Mouse (Mus musculus): ENCODE data around the gene 1700047I17Rik2. TPM values are rescaled to one million over a fixed set of nuclear protein-coding genes. Genes with fewer than 3 reads are reported as not detected.
"Not testable (repeated sequence)": the region's sequence is repeated elsewhere in the genome, so short reads cannot be mapped to it uniquely, and the experiment has no call there.

The 1700047I17Rik2 gene
- polyA plus RNA-seq (2014; fragmentation: Nextera tagmentation; extraction: Ambion mirVana) = 2.2 and 4.5 TPM in 2 replicates

DNA sequence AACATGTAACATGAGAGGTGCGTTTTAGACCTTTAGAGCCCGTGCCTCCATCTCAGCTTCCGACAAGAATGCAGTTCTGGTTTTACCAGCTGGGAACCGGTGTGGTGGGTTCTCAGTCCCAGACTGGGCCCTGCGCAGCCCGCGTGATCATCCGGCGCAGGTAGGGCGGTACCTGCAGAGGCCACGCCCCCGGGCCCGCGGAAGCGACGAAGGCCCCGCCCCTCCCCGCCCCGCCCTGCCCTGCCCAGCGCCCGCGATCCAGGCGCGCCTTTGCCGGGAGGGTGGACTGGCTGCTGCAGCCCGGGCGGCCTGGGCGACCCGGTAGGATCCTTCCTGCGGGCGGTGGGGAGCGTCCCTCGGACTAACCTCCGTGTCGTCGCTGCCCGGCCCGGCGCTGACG is at the start of gene 1700047I17Rik2:
Gene 1700047I17Rik2 (plus strand): TSS at position 287 of the 400 bp plus-strand sequence.
- ATAC-seq (ENCODE audit: insufficient number of reproducible peaks, insufficient read depth, low FRiP score, low read depth) = peak; percentile 98

DNA sequence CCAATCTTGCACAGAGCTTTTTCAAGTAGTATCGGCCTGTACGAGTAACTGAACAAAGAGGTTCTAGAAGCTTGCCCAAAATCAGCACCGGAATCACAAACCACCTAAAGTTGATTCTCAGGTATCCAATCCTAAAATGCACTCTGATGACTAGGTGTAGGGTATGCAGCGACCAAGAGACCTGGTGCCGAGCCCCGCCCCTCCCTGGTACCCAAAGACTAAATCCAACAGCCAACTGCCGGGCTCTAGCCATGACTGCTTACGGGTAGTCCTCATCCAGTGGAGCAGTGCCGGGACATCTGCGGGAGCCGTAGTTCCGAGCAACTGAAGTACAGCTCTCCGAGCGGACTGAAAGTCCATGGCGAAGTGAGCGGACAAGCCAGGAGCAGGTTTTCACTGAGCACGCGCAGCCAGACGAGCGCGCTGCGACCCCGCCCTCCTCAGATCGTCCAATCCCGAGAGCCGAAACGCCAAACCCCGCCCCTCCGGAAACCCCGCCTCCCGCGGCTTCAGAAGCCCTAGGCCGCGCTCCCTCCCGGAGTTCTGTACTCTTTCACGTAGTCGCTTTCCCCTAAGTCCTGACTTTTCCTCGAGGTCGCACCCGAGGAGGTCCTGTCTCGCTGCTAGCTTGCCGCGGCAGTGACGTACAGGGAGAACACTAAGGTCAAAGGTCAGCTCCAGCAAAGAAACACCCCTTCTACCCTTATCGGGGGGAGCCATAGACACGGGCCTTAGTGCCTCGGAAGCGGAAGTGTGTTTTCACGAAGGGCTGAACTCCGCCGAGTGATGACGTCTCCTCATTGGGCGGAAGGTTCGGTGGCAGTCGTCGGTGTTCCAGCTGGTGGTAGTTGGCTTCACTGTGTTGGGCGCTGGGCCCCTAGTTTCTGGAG is 44.6 kb upstream of the 1700047I17Rik2 start, which contains the start of gene Srp54b:
Gene Srp54b (plus strand): TSS at position 546 of the 890 bp plus-strand sequence.
- not testable (repeated sequence) for H3K9ac ChIP-seq (replicated peaks; ENCODE audit: low read depth, low read length); H3K36me3 ChIP-seq (ENCODE audit: control insufficient read depth, insufficient read depth, low read length); H3K27me3 ChIP-seq (ENCODE audit: control insufficient read depth, insufficient read depth, low read length); H3K4me3 ChIP-seq (ENCODE audit: low read depth, low read length); H3K4me2 ChIP-seq (replicated peaks; ENCODE audit: low read depth, low read length); H3K27ac ChIP-seq (ENCODE audit: low read length); H3K4me1 ChIP-seq (ENCODE audit: control insufficient read depth, insufficient read depth, low read length); H3K9me3 ChIP-seq (ENCODE audit: control insufficient read depth, low read depth, low read length)
- WGBS = no CpG with 5 or more reads among the region's 57 CpGs
- ATAC-seq (ENCODE audit: insufficient number of reproducible peaks, insufficient read depth, low FRiP score, low read depth) = peak; percentile 98

More for the DNA sequence above, at the start of gene 1700047I17Rik2:
- no CpG with 5 or more reads among the region's 40 CpGs for WGBS
- H3K27me3 ChIP-seq (ENCODE audit: control insufficient read depth, insufficient read depth, low read length); H3K4me2 ChIP-seq (replicated peaks; ENCODE audit: low read depth, low read length); H3K4me3 ChIP-seq (ENCODE audit: low read depth, low read length); H3K36me3 ChIP-seq (ENCODE audit: control insufficient read depth, insufficient read depth, low read length); H3K9ac ChIP-seq (replicated peaks; ENCODE audit: low read depth, low read length); H3K27ac ChIP-seq (ENCODE audit: low read length); H3K9me3 ChIP-seq (ENCODE audit: control insufficient read depth, low read depth, low read length); H3K4me1 ChIP-seq (ENCODE audit: control insufficient read depth, insufficient read depth, low read length): not testable (repeated sequence)

DNA sequence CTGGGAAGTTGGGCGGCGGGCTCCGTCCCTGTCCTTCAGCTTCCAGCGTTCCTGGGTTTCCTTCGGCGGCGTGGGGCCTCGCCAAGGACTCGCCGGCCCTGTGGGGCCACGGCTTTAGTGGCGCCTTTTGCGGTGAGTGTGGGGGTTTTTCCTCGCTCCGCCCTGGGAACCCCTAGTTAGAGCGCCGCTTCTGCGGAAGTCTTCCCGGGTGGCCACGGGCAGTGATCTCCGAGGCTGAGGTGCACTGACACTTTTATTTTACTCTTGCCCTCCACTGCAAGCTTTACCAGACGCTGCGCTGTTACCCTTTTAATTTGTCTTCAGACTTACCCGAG is 44.0 kb upstream of the 1700047I17Rik2 start:
- not testable (repeated sequence) for H3K36me3 ChIP-seq (ENCODE audit: control insufficient read depth, insufficient read depth, low read length); H3K4me1 ChIP-seq (ENCODE audit: control insufficient read depth, insufficient read depth, low read length); H3K9ac ChIP-seq (replicated peaks; ENCODE audit: low read depth, low read length); H3K27ac ChIP-seq (ENCODE audit: low read length); H3K4me2 ChIP-seq (replicated peaks; ENCODE audit: low read depth, low read length); H3K27me3 ChIP-seq (ENCODE audit: control insufficient read depth, insufficient read depth, low read length); H3K9me3 ChIP-seq (ENCODE audit: control insufficient read depth, low read depth, low read length); H3K4me3 ChIP-seq (ENCODE audit: low read depth, low read length)
- ATAC-seq (ENCODE audit: insufficient number of reproducible peaks, insufficient read depth, low FRiP score, low read depth) = peak; percentile 33; the same call in 1 of the 2 replicates
- 0% methylated on average over 8 of the region's 24 CpGs for WGBS

DNA sequence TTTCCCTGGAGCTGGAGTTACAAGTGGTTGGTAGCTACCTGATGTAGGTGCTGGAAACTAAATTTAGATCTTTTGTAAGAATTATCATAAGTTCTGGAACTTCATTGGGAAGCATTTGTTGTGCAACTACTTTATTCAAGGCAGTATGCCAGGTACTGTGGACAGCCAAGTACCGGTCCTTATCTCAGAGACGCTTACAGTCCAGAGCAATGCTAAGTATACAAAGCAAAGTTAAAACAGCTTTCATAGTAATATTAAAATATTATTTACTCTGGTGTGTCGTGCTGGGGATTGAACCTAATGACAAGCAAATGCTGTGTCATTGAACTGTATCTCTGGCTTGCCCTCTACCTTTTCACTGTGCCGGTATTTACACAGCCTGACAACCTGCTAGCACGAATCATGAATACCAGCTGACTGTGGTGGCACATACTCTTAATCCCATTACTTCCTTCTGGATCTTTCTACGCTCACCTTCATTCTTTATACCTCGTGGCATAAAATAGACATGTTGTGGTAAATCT is 32.3 kb upstream of the 1700047I17Rik2 start:
- no CpG with 5 or more reads among the region's 7 CpGs for WGBS
- H3K27ac ChIP-seq (ENCODE audit: low read length); H3K27me3 ChIP-seq (ENCODE audit: control insufficient read depth, insufficient read depth, low read length); H3K4me2 ChIP-seq (replicated peaks; ENCODE audit: low read depth, low read length); H3K4me3 ChIP-seq (ENCODE audit: low read depth, low read length); H3K9me3 ChIP-seq (ENCODE audit: control insufficient read depth, low read depth, low read length); H3K36me3 ChIP-seq (ENCODE audit: control insufficient read depth, insufficient read depth, low read length); H3K4me1 ChIP-seq (ENCODE audit: control insufficient read depth, insufficient read depth, low read length); H3K9ac ChIP-seq (replicated peaks; ENCODE audit: low read depth, low read length); ATAC-seq (ENCODE audit: insufficient number of reproducible peaks, insufficient read depth, low FRiP score, low read depth): not testable (repeated sequence)

DNA sequence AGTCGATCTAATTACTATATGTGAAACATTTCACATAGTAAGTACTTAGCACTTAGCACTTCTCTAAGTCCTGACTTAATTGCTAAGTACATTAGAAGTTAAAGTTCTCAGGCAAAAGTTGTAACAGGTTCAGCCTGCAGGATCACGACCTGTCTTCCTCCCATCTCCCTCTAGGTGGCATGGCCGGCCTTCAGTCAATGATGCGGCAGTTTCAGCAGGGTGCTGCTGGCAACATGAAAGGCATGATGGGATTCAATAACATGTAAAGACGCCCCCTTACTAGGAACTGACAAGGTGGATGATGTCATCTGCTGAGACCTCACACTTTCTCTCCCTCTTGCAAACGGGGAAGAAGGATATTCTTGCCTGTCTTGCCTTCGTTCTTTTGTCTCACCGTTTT is 11.7 kb upstream of the 1700047I17Rik2 start:
- not testable (repeated sequence) for H3K27ac ChIP-seq (ENCODE audit: low read length); H3K4me1 ChIP-seq (ENCODE audit: control insufficient read depth, insufficient read depth, low read length); H3K4me2 ChIP-seq (replicated peaks; ENCODE audit: low read depth, low read length); H3K9ac ChIP-seq (replicated peaks; ENCODE audit: low read depth, low read length); H3K4me3 ChIP-seq (ENCODE audit: low read depth, low read length); H3K9me3 ChIP-seq (ENCODE audit: control insufficient read depth, low read depth, low read length); ATAC-seq (ENCODE audit: insufficient number of reproducible peaks, insufficient read depth, low FRiP score, low read depth); H3K27me3 ChIP-seq (ENCODE audit: control insufficient read depth, insufficient read depth, low read length); H3K36me3 ChIP-seq (ENCODE audit: control insufficient read depth, insufficient read depth, low read length)
- no CpG with 5 or more reads among the region's 8 CpGs for WGBS

DNA sequence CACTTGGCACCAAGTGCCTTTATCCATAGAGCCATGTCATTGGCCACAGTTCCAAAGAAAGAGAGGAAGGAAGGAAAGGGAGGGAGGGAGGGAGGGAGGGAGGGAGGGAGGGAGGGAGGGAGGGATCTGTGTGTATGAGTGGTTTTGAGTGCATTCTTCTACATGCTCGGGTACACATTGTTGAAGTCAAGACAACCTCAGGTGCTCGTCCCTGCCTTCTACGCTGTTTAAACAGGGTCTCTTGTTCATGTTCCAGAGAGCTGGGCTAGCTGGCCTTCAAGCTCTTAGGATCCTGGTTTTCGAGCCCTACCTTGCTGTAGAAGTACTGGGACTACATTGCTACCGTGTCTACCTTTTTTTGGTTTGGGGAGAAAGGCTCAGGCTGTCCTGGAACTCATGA is 10.3 kb upstream of the 1700047I17Rik2 start:
- not testable (repeated sequence) for H3K27ac ChIP-seq (ENCODE audit: low read length); H3K27me3 ChIP-seq (ENCODE audit: control insufficient read depth, insufficient read depth, low read length); H3K9me3 ChIP-seq (ENCODE audit: control insufficient read depth, low read depth, low read length); H3K9ac ChIP-seq (replicated peaks; ENCODE audit: low read depth, low read length); H3K4me3 ChIP-seq (ENCODE audit: low read depth, low read length); H3K4me1 ChIP-seq (ENCODE audit: control insufficient read depth, insufficient read depth, low read length); H3K4me2 ChIP-seq (replicated peaks; ENCODE audit: low read depth, low read length); ATAC-seq (ENCODE audit: insufficient number of reproducible peaks, insufficient read depth, low FRiP score, low read depth); H3K36me3 ChIP-seq (ENCODE audit: control insufficient read depth, insufficient read depth, low read length)
- no CpG with 5 or more reads among the region's 5 CpGs for WGBS

DNA sequence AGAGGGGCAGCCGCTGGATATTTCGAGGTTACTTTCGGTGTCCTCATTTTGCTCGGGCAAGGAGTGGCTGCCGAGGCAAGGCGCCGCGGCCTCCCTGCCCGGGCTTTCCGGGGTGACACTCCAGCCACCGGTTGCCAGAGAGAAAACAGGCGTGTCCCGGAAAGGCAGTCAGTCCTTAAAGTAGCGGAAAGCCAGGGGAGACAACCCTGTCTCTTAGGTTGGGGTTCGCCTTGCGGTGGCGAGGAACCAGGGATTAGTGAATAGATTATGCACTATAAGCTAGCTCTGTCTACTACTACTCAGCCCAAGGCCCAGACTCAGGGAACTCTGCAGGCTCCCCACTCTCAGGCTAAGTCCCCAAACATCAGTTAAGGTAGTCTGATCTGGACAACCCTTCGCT is 407 bp downstream of the 1700047I17Rik2 start:
- not testable (repeated sequence) for H3K9me3 ChIP-seq (ENCODE audit: control insufficient read depth, low read depth, low read length); H3K27ac ChIP-seq (ENCODE audit: low read length); H3K4me2 ChIP-seq (replicated peaks; ENCODE audit: low read depth, low read length); H3K27me3 ChIP-seq (ENCODE audit: control insufficient read depth, insufficient read depth, low read length); H3K9ac ChIP-seq (replicated peaks; ENCODE audit: low read depth, low read length); H3K36me3 ChIP-seq (ENCODE audit: control insufficient read depth, insufficient read depth, low read length); H3K4me3 ChIP-seq (ENCODE audit: low read depth, low read length); H3K4me1 ChIP-seq (ENCODE audit: control insufficient read depth, insufficient read depth, low read length)
- ATAC-seq (ENCODE audit: insufficient number of reproducible peaks, insufficient read depth, low FRiP score, low read depth) = peak; percentile 38; the same call in 1 of the 2 replicates
- WGBS = no CpG with 5 or more reads among the region's 18 CpGs

DNA sequence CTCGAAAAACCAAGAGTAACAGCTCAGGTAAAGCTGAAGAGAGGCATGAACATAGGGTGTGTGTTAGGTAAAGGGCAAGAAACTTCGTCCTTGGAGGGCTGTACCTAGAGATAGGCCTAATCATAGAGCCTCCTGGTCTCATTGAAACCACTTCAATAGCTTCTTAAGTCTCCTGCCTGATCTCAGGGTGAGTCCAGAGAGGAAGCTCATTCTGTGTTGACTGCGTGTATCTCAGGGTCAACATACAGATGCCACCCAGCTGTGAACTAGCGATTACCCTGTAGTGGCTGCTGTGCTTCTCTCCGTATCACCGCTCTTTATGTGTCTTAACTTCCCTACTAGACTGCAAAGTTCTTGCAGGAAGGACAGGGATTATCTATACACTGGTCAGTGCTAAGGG is 13.6 kb downstream of the 1700047I17Rik2 start:
- not testable (repeated sequence) for H3K27ac ChIP-seq (ENCODE audit: low read length); H3K4me1 ChIP-seq (ENCODE audit: control insufficient read depth, insufficient read depth, low read length); H3K4me2 ChIP-seq (replicated peaks; ENCODE audit: low read depth, low read length); H3K4me3 ChIP-seq (ENCODE audit: low read depth, low read length); H3K36me3 ChIP-seq (ENCODE audit: control insufficient read depth, insufficient read depth, low read length); ATAC-seq (ENCODE audit: insufficient number of reproducible peaks, insufficient read depth, low FRiP score, low read depth); H3K9me3 ChIP-seq (ENCODE audit: control insufficient read depth, low read depth, low read length); H3K9ac ChIP-seq (replicated peaks; ENCODE audit: low read depth, low read length); H3K27me3 ChIP-seq (ENCODE audit: control insufficient read depth, insufficient read depth, low read length)
- no CpG with 5 or more reads among the region's 6 CpGs for WGBS
